Mouse (Mus musculus) G1E (cell line): Measurements from ENCODE around the gene Ptprg. TPM values are rescaled to one million over a fixed set of nuclear protein-coding genes. Genes with fewer than 3 reads are reported as not detected.

Experiments
- ATAC-seq: 2 replicates; pipeline ENCODE4 v1.8.0; 2016; ENCODE audit warnings: mild to moderate bottlenecking; ENCODE audit not compliant: insufficient number of reproducible peaks, poor library complexity, low FRiP score, severe bottlenecking; ENCODE audit errors: extremely low read depth
- DNase-seq: peaks from one replicate; pipeline ENCODE4 v3.0.0; 2012; ENCODE audit warnings: low spot score
- H3K27me3 ChIP-seq: 2 replicates; pipeline ENCODE4 v1.6.1; 2012; ENCODE audit warnings: mild to moderate bottlenecking, low read length, inconsistent platforms; ENCODE audit not compliant: insufficient read depth
- H3K36me3 ChIP-seq: replicated peaks from 2 replicates; pipeline ENCODE3; 2012; ENCODE audit warnings: mild to moderate bottlenecking, inconsistent platforms
- H3K4me1 ChIP-seq: 2 replicates; pipeline ENCODE4 v1.6.1; 2012; ENCODE audit warnings: low read depth, low read length, inconsistent platforms, mixed read lengths; ENCODE audit not compliant: insufficient read depth
- H3K4me3 ChIP-seq: 2 replicates; pipeline ENCODE4 v1.5.1; 2012; ENCODE audit warnings: low read depth, mild to moderate bottlenecking, inconsistent platforms, low read length, moderate library complexity, mixed read lengths
- H3K9me3 ChIP-seq: replicated peaks from 2 replicates; pipeline ENCODE4 v1.6.1; 2012; ENCODE audit warnings: inconsistent platforms
- CTCF ChIP-seq: IDR thresholded peaks from 2 replicates; pipeline ENCODE4 v1.5.1; 2012; ENCODE audit warnings: low read depth, low read length, inconsistent platforms, mixed read lengths
- GATA1 ChIP-seq: IDR thresholded peaks from 2 replicates; pipeline ENCODE4 v1.6.1; 2012; ENCODE audit warnings: borderline replicate concordance, low read length, inconsistent platforms, mixed read lengths
- GATA2 ChIP-seq: IDR thresholded peaks from 2 replicates; pipeline ENCODE4 v1.6.1; 2012; ENCODE audit warnings: low read depth, low read length, inconsistent platforms, borderline replicate concordance
- POLR2AphosphoS5 ChIP-seq: IDR thresholded peaks from 2 replicates; pipeline ENCODE4 v1.6.1; 2012; ENCODE audit warnings: low read depth, low read length, inconsistent platforms; ENCODE audit not compliant: insufficient replicate concordance
- TAL1 ChIP-seq: conservative IDR thresholded peaks from 2 replicates; pipeline ENCODE4 v1.6.1; 2012; ENCODE audit warnings: low read depth, low read length, inconsistent platforms, mixed read lengths
- polyA plus RNA-seq: library from polyadenylated mRNA; stranded (reverse); fragments of >175 nt; gene quantifications from 2 replicates; pipeline ENCODE4 v1.2.3, GENCODE M21; 2012
- total RNA-seq, 2 experiments: library from RNA; stranded (forward) in 1 of 2; stranded (reverse) in 1 of 2; fragments of 200-1000 nt in 1 of 2; fragments of >200 nt in 1 of 2; fragmentation: Nextera tagmentation in 1 of 2; gene quantifications; 2 replicates each; pipeline ENCODE4 v1.2.3; 2014 to 2017

The Ptprg gene
- total and polyA plus RNA-seq, 3 experiments = 0.05 TPM; not detected in 2

- no peaks in the 10 kb centered on the region for H3K36me3 ChIP-seq
- DNase-seq (no peak), ATAC-seq (no peak)
- no peak for TF ChIP-seq POLR2AphosphoS5
- no peaks in the 10 kb centered on the region for H3K27me3 ChIP-seq
- peaks cover 4% of the 10 kb centered on the region for H3K9me3 ChIP-seq
- H3K4me3 ChIP-seq = no peak overlapping the region
- no peaks in the 10 kb centered on the region for H3K4me1 ChIP-seq
Observed at GRCm38 (mm10) chr14:12069707-12070106, 516.4 kb downstream of the Ptprg start.

GRCm38 (mm10) chr14:12070361-12070760, 517.0 kb downstream of the Ptprg start:
- no peaks in the 10 kb centered on the region for H3K4me1 ChIP-seq
- H3K27me3 ChIP-seq = no peaks in the 10 kb centered on the region
- H3K36me3 ChIP-seq = no peaks in the 10 kb centered on the region
- TF ChIP-seq GATA2 (no peak), TAL1 (no peak), CTCF (no peak), POLR2AphosphoS5 (no peak), GATA1 (no peak)
- DNase-seq (no peak), ATAC-seq (no peak)
- peaks cover 4% of the 10 kb centered on the region for H3K9me3 ChIP-seq
- H3K4me3 ChIP-seq = no peak overlapping the region

- Histone ChIP-seq H3K4me3 (no peak overlapping the region), H3K4me1 (no peaks in the 10 kb centered on the region), H3K27me3 (no peaks in the 10 kb centered on the region), H3K9me3 (peaks cover 3% of the 10 kb centered on the region), H3K36me3 (no peaks in the 10 kb centered on the region)
- no peak for ATAC-seq
- DNase-seq = no peak
- no peak for TF ChIP-seq TAL1
- TF ChIP-seq CTCF = no peak
- TF ChIP-seq POLR2AphosphoS5 = no peak
- TF ChIP-seq GATA1 = no peak
- no peak for TF ChIP-seq GATA2
Observed at GRCm38 (mm10) chr14:12070856-12071465, 517.6 kb downstream of the Ptprg start.

DNA sequence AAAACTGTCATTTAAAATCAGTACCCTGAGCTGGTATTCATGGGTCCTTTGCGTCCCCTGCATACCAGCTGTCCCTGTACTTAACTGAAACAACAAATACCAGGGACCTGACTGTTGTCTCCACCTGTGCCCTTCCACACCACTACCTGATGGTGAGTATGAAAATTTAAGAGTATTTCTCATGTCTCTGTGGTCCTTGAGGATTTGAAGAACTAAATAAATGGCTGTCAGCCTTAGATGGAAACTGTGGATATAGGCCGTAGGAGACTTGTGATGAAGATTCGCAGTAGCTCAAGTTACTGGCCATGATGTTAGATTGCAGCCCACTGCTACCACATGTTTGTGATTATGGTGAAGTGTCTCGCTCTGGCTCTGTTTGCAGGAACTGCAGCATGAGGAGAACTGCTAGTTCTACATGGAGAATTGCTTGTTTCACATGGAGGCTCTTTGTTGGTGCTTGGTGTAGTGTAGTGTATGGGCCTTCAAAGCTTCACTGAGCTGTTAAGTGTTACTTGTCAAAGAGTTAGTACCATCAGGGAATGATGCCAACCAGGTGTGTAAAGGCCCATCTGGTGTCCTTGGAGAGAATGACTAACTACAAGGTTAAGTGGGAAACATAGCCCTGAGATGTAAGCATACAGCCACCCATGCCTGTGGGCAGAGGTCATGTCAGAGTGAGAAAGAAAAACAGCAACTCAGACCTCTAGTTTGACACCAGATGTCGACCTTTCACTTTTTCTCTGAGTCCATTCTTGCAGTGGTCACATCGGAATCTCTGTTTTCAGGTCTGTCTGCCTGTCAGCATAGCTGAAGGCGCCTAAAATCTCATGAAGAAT, 518.9 kb downstream of the Ptprg start:
- TF ChIP-seq GATA1 (no peak), TAL1 (no peak), CTCF (no peak), POLR2AphosphoS5 (no peak), GATA2 (no peak)
- Histone ChIP-seq H3K4me1 (no peaks in the 10 kb centered on the region), H3K9me3 (no peaks in the 10 kb centered on the region), H3K36me3 (no peaks in the 10 kb centered on the region), H3K27me3 (no peaks in the 10 kb centered on the region), H3K4me3 (no peak overlapping the region)
- ATAC-seq = no peak
- DNase-seq = no peak

DNA sequence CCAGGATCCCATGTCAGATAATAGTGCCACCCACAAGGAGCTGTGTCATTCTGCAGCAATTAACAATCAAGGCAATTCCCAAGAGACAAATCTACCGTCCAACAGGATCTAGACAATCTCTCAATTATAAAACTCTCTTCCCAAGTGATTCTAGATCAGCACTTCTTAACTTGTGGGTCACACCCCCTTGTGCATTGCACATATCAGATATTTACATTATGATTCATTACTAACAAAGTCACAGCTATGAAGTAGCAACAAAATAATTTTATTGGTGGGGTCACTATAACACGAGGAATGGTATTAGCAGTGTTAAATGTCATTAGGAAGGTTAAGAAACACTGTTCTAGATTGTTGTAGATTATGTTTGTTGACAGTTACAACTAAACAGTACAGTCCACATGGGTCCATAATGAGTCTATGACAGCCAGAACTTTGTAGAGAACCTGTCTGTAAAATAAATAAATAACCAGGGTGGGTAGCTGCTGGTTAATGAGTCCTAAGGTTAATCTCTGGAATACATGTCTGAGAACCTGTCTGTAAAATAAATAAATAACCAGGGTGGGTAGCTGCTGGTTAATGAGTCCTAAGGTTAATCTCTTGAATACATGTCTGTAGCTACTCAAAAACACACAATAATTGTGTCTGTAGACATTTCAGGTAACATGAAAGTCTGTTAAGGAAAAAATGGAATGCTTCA, 520.2 kb downstream of the Ptprg start:
- ATAC-seq = no peak
- TF ChIP-seq POLR2AphosphoS5 (no peak), GATA1 (no peak), GATA2 (no peak), CTCF (no peak), TAL1 (no peak)

DNA sequence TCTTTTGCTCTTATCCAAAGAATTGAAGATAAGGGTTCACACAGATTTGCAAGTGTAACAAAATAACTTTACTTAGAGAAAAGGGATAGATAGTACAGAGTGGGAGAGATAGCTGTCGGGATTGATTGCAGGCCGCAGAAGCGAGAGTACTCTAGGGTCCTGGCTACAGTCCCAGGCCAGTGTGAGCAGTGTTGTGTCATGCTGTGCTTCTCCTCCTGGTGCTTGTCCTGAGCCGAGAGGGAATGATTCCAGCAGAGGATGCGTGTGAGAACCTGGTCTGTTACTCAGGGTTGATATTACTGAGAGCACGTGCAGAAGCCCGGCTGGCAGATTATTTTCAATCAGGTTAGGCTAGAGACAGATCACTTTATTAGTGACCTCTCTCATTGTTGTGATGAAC, 523.9 kb downstream of the Ptprg start:
- Histone ChIP-seq H3K27me3 (no peaks in the 10 kb centered on the region), H3K9me3 (no peaks in the 10 kb centered on the region), H3K36me3 (no peaks in the 10 kb centered on the region), H3K4me3 (no peak overlapping the region), H3K4me1 (no peaks in the 10 kb centered on the region)
- TF ChIP-seq CTCF = no peak
- no peak for TF ChIP-seq GATA2
- DNase-seq = no peak
- ATAC-seq = no peak

More for the DNA sequence above, 520.2 kb downstream of the Ptprg start:
- no peak for DNase-seq
- no peak overlapping the region for H3K4me3 ChIP-seq
- no peaks in the 10 kb centered on the region for H3K4me1 ChIP-seq
- no peaks in the 10 kb centered on the region for H3K27me3 ChIP-seq
- H3K9me3 ChIP-seq = no peaks in the 10 kb centered on the region
- no peaks in the 10 kb centered on the region for H3K36me3 ChIP-seq
